Mouse (Mus musculus): ENCODE measurements around the gene Slc17a9. TPM values are rescaled to one million over a fixed set of nuclear protein-coding genes. Genes with fewer than 3 reads are reported as not detected.

Gene Slc17a9
- 1.7 TPM for polyA plus RNA-seq (2014; fragmentation: Illumina TruSeq; extraction: RNeasy Lipid Tissue Mini Kit (QIAGEN cat#74804); ENCODE audit: low read depth, low replicate concordance)

DNA sequence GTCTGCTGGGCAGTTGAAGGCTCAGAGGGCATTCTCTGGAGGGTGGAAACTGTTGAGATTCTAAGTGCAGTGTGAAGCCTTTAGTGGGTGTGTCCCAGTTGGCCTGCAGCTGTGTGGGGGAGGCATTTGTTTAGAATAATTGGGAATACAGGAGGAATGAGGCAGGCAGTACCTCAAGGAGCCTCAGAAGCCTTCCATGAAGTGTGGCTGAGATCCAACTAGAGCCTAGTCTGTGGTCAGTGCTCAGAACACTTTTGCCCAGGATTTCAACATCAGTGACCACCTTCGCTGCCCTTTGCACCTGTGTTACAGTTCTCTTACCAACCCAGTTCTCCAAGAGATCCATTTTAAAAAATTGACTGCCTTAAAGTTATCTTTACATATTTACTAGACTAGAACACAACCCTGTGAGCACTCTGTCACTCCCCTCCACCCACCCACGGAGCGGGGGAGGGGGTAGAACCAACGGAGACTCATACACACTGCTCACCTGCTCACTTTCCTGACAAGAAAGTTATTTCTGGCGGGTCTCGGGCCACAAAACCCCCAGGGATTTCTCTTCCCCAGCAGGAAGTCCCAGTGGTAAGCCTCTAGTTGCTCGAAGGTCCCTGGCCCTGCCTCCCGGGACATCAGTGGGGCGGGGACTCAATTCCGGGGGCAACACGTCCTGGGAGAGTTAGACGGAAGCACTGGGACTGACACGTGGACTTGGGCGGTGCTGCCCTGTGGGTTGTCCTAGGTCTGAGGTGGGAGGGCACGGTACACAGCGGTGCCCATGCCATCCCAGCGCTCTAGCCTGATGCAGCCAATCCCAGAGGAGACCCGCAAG is at the start of gene Slc17a9:
Slc17a9 (plus strand) TSS at position 679 of the 829 bp plus-strand sequence.

DNA sequence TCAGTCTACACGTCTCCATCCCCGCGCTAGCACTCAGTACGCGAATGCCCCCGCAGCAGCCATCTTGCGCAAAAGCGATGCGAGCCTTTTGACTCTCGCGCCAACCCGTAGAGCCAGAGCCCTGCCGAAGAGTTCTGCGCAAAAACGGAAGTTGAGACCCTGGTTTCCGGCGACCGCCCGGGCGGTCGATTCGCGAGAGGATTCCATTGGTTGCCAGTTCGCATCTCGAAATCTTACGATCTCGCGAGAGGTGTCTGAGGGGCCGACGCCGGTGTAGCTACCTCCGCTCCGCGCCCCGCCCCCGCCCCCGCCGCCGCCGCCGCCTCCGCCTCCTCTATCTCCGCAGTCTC is 15.2 kb upstream of the Slc17a9 start, which contains the start of the genes Dido1 and Gid8:
Dido1 (minus strand) TSS at position 77 of the 350 bp plus-strand sequence.
Gid8 (plus strand) TSS at position 195 of the 350 bp plus-strand sequence.

DNA sequence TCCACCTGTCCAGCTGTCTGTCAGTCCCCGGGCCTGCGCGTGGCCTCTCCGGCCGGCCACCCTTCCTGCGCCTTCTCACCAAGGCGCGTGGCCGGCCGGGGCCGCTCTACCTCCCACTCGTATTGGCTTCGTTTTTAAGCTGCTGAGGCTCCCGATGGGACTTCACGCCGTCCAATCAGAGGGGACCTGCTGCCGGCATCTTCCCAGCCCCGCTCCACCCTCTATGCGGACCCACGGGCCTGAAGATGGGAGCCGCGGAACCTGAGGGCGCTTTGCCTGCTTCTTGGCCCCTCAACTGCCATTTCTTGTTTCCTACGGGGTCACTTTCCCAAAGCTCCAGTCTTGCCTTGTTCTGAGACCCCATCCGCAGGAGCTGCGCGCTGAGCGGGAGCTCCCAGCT is 51.7 kb downstream of the Slc17a9 start, which contains the start of gene Bhlhe23:
Bhlhe23 (minus strand) TSS at position 108 of the 400 bp plus-strand sequence.

Other genes with a start within 250 kb of the Slc17a9 start
- gene Ntsr1, start 225.3 kb upstream of the Slc17a9 start, polyA plus RNA-seq (2014; fragmentation: Illumina TruSeq; extraction: RNeasy Lipid Tissue Mini Kit (QIAGEN cat#74804); ENCODE audit: low read depth, low replicate concordance) = not detected
- gene Mrgbp, start 144.0 kb upstream of the Slc17a9 start, polyA plus RNA-seq (2014; fragmentation: Illumina TruSeq; extraction: RNeasy Lipid Tissue Mini Kit (QIAGEN cat#74804); ENCODE audit: low read depth, low replicate concordance) = 19.6 TPM
- gene Ogfr, start 136.0 kb upstream of the Slc17a9 start, polyA plus RNA-seq (2014; fragmentation: Illumina TruSeq; extraction: RNeasy Lipid Tissue Mini Kit (QIAGEN cat#74804); ENCODE audit: low read depth, low replicate concordance) = 34.1 TPM
- gene Col9a3, start 127.5 kb upstream of the Slc17a9 start, polyA plus RNA-seq (2014; fragmentation: Illumina TruSeq; extraction: RNeasy Lipid Tissue Mini Kit (QIAGEN cat#74804); ENCODE audit: low read depth, low replicate concordance) = 0.21 TPM
- gene Tcfl5, start 82.6 kb upstream of the Slc17a9 start, polyA plus RNA-seq (2014; fragmentation: Illumina TruSeq; extraction: RNeasy Lipid Tissue Mini Kit (QIAGEN cat#74804); ENCODE audit: low read depth, low replicate concordance) = not detected
- 18.7 TPM for gene Dido1, start 15.3 kb upstream of the Slc17a9 start, polyA plus RNA-seq (2014; fragmentation: Illumina TruSeq; extraction: RNeasy Lipid Tissue Mini Kit (QIAGEN cat#74804); ENCODE audit: low read depth, low replicate concordance)
- gene Gid8, start 15.1 kb upstream of the Slc17a9 start, polyA plus RNA-seq (2014; fragmentation: Illumina TruSeq; extraction: RNeasy Lipid Tissue Mini Kit (QIAGEN cat#74804); ENCODE audit: low read depth, low replicate concordance) = 64.8 TPM
- gene Bhlhe23, start 51.6 kb downstream of the Slc17a9 start, polyA plus RNA-seq (2014; fragmentation: Illumina TruSeq; extraction: RNeasy Lipid Tissue Mini Kit (QIAGEN cat#74804); ENCODE audit: low read depth, low replicate concordance) = not detected
- gene Ythdf1, start 195.7 kb downstream of the Slc17a9 start, polyA plus RNA-seq (2014; fragmentation: Illumina TruSeq; extraction: RNeasy Lipid Tissue Mini Kit (QIAGEN cat#74804); ENCODE audit: low read depth, low replicate concordance) = 30.8 TPM
- not detected for gene Birc7, start 203.8 kb downstream of the Slc17a9 start, polyA plus RNA-seq (2014; fragmentation: Illumina TruSeq; extraction: RNeasy Lipid Tissue Mini Kit (QIAGEN cat#74804); ENCODE audit: low read depth, low replicate concordance)
- gene Nkain4, start 229.4 kb downstream of the Slc17a9 start, polyA plus RNA-seq (2014; fragmentation: Illumina TruSeq; extraction: RNeasy Lipid Tissue Mini Kit (QIAGEN cat#74804); ENCODE audit: low read depth, low replicate concordance) = 12.2 TPM
- 37.7 TPM for gene Arfgap1, start 242.0 kb downstream of the Slc17a9 start, polyA plus RNA-seq (2014; fragmentation: Illumina TruSeq; extraction: RNeasy Lipid Tissue Mini Kit (QIAGEN cat#74804); ENCODE audit: low read depth, low replicate concordance)